Mouse (Mus musculus) liver, embryonic 14.5 days (tissue): Measurements from ENCODE around the gene Mfsd4b1. TPM values are rescaled to one million over a fixed set of nuclear protein-coding genes. Genes with fewer than 3 reads are reported as not detected.
"Not testable (repeated sequence)": the region's sequence is repeated elsewhere in the genome, so short reads cannot be mapped to it uniquely, and the experiment has no call there.

Source experiments
- ATAC-seq: fragments of 200-750 bp; cut with Nextera tagmentation; 2 replicates; pipeline ENCODE4 v1.8.0; 2017; ENCODE audit warnings: moderate number of reproducible peaks, mild to moderate bottlenecking, moderate library complexity; ENCODE audit not compliant: insufficient read depth
- DNase-seq, 3 experiments: peaks; one replicate each; pipeline ENCODE4 v3.0.0-alpha.2; 2012 to 2013; ENCODE audit warnings: low read depth in 3 of 3, low spot score in 3 of 3
- H3K27ac ChIP-seq: fragments of 300-500 bp; sonication (generic); 2 replicates; pipeline ENCODE4 v1.5.1; 2014; ENCODE audit warnings: moderate library complexity, mild to moderate bottlenecking, control low read depth, inconsistent platforms
- H3K27me3 ChIP-seq: fragments of 300-500 bp; sonication (generic); 2 replicates; pipeline ENCODE4 v1.6.1; 2014; ENCODE audit warnings: mild to moderate bottlenecking, low read length, moderate library complexity; ENCODE audit not compliant: control insufficient read depth, insufficient read depth
- H3K36me3 ChIP-seq: fragments of 300-500 bp; sonication (generic); replicated peaks from 2 replicates; pipeline ENCODE4 v1.6.1; 2014; ENCODE audit warnings: low read depth; ENCODE audit not compliant: control insufficient read depth, insufficient read depth
- H3K4me1 ChIP-seq, 2 experiments: fragments of 200-500 bp in 1 of 2; fragments of 300-500 bp in 1 of 2; sonication (generic) in 1 of 2; replicated peaks; 2 replicates each; pipeline ENCODE4 v1.6.1; 2012 to 2014; ENCODE audit warnings: antibody characterized with exemption in 1 of 2, inconsistent platforms in 1 of 2, low read length in 1 of 2; ENCODE audit not compliant: control insufficient read depth in 2 of 2, insufficient read depth in 2 of 2
- H3K4me2 ChIP-seq: fragments of 300-500 bp; sonication (generic); 2 replicates; pipeline ENCODE4 v1.6.1; 2014; ENCODE audit warnings: low read depth, mild to moderate bottlenecking, control low read depth, moderate library complexity
- H3K4me3 ChIP-seq, 2 experiments: fragments of 200-500 bp in 1 of 2; fragments of 300-500 bp in 1 of 2; sonication (generic) in 1 of 2; 2 replicates each; pipeline ENCODE4 v1.5.1; 2012 to 2014; ENCODE audit warnings: low read depth in 2 of 2, low read length in 2 of 2, mild to moderate bottlenecking in 2 of 2, control low read depth in 1 of 2, inconsistent platforms in 1 of 2, moderate library complexity in 1 of 2; ENCODE audit not compliant: insufficient read depth in 1 of 2
- H3K9ac ChIP-seq: fragments of 300-500 bp; sonication (generic); replicated peaks from 2 replicates; pipeline ENCODE4 v1.6.1; 2014; ENCODE audit warnings: mild to moderate bottlenecking, control low read depth, moderate library complexity
- H3K9me3 ChIP-seq: fragments of 300-500 bp; sonication (generic); 2 replicates; pipeline ENCODE4 v1.6.1; 2016; ENCODE audit warnings: low read length, mixed read lengths; ENCODE audit not compliant: control insufficient read depth
- CTCF ChIP-seq: IDR thresholded peaks from 2 replicates; pipeline ENCODE4 v1.5.1; 2016; ENCODE audit warnings: antibody characterized with exemption, low read depth, control low read depth
- EP300 ChIP-seq: IDR thresholded peaks from 2 replicates; pipeline ENCODE4 v1.6.1; 2016; ENCODE audit warnings: antibody characterized with exemption, low read depth
- WGBS: fragments of 180-500 bp; shearing (Covaris S2); extraction: QIAGEN DNeasy Blood & Tissue Kit; methylation state at CpG from one replicate; pipeline ENCODE4 v1.1.7; 2014; ENCODE audit not compliant: insufficient replicate concordance; 5-methylcytosine and 5-hydroxymethylcytosine counted together
- polyA plus RNA-seq, 2 experiments: library from polyadenylated mRNA; depleted of rRNA in 1 of 2; stranded (reverse) in 1 of 2; unstranded in 1 of 2; fragments of >200 nt; fragmentation: Nextera tagmentation in 1 of 2; extraction: Ambion mirVana in 1 of 2; gene quantifications; 2 replicates each; pipeline versions ENCODE4 v1.2.1 to v1.2.3; 2012 to 2014

Mfsd4b1 gene
- polyA plus RNA-seq, 2 experiments, result 0.22 to 0.60 TPM

GRCm38 (mm10) chr10:40018261-40018860 lies 6.7 kb downstream of the Mfsd4b1 start:
- ATAC-seq (no peak), DNase-seq (no peak)
- H3K4me1 ChIP-seq, result no peaks in the 10 kb centered on the region
- 68% methylated on average over 5 of the region's 5 CpGs for WGBS
- H3K9ac ChIP-seq, result no peak overlapping the region
- no peaks in the 10 kb centered on the region for H3K9me3 ChIP-seq
- no peak overlapping the region for H3K4me2 ChIP-seq
- H3K27me3 ChIP-seq, result peaks cover 4% of the 10 kb centered on the region
- H3K4me3 ChIP-seq, result no peak overlapping the region
- H3K27ac ChIP-seq, result no peak overlapping the region
- no peaks in the 10 kb centered on the region for H3K36me3 ChIP-seq
- no peak for TF ChIP-seq EP300
- no peak for TF ChIP-seq CTCF

- no peak for TF ChIP-seq EP300
- TF ChIP-seq CTCF, result no peak
- WGBS, result 57% methylated on average over 11 of the region's 11 CpGs
Measured at GRCm38 (mm10) chr10:40009591-40009990, 15.5 kb downstream of the Mfsd4b1 start.

GRCm38 (mm10) chr10:40008847-40009246 lies 16.2 kb downstream of the Mfsd4b1 start:
- not testable (repeated sequence) for H3K27me3 ChIP-seq, H3K4me3 ChIP-seq, H3K4me1 ChIP-seq, DNase-seq, H3K9me3 ChIP-seq, H3K4me2 ChIP-seq, H3K36me3 ChIP-seq, ATAC-seq, H3K27ac ChIP-seq, H3K9ac ChIP-seq
- 59% methylated on average over 4 of the region's 4 CpGs for WGBS

More at GRCm38 (mm10) chr10:40009591-40009990, 15.5 kb downstream of the Mfsd4b1 start:
- Histone ChIP-seq H3K9me3 (no peaks in the 10 kb centered on the region), H3K4me1 (no peaks in the 10 kb centered on the region), H3K27ac (no peak overlapping the region), H3K27me3 (no peaks in the 10 kb centered on the region), H3K9ac (no peak overlapping the region), H3K36me3 (no peaks in the 10 kb centered on the region), H3K4me3 (no peak overlapping the region), H3K4me2 (no peak overlapping the region)
- no peak for DNase-seq
- no peak for ATAC-seq

GRCm38 (mm10) chr10:40007953-40008352 lies 17.1 kb downstream of the Mfsd4b1 start:
- no peak for DNase-seq
- no peaks in the 10 kb centered on the region for H3K4me1 ChIP-seq
- no peaks in the 10 kb centered on the region for H3K27me3 ChIP-seq
- no peak overlapping the region for H3K9ac ChIP-seq
- no peak overlapping the region for H3K27ac ChIP-seq
- H3K4me2 ChIP-seq, result no peak overlapping the region
- no peaks in the 10 kb centered on the region for H3K9me3 ChIP-seq
- ATAC-seq, result no peak
- no peaks in the 10 kb centered on the region for H3K36me3 ChIP-seq
- TF ChIP-seq CTCF (no peak), EP300 (no peak)
- no peak overlapping the region for H3K4me3 ChIP-seq
- WGBS, result 68% methylated on average over 4 of the region's 4 CpGs

- no peak overlapping the region for H3K9ac ChIP-seq
- ATAC-seq (no peak), DNase-seq (no peak)
- WGBS, result 71% methylated on average over 10 of the region's 10 CpGs
- H3K27ac ChIP-seq, result no peak overlapping the region
- TF ChIP-seq CTCF (no peak), EP300 (no peak)
- H3K4me2 ChIP-seq, result no peak overlapping the region
- no peaks in the 10 kb centered on the region for H3K9me3 ChIP-seq
- no peaks in the 10 kb centered on the region for H3K36me3 ChIP-seq
- H3K4me1 ChIP-seq, result no peaks in the 10 kb centered on the region
- no peak overlapping the region for H3K4me3 ChIP-seq
- H3K27me3 ChIP-seq, result no peaks in the 10 kb centered on the region
Measured at GRCm38 (mm10) chr10:40006963-40007362, 18.1 kb downstream of the Mfsd4b1 start.
